Mouse (Mus musculus) cerebral cortex, adult 2 months (tissue): ENCODE data around the gene Oas1g.

ENCODE experiments used
- WGBS: fragments of 180-500 bp; shearing (Covaris S2); methylation state at CpG from one replicate; pipeline ENCODE4 v1.1.7; 2018; 5-methylcytosine and 5-hydroxymethylcytosine counted together

Gene Oas1g

GRCm38 (mm10) chr5:120887413-120887812, at the start of gene Oas1g:
Oas1g (minus strand) TSS chr5:120887613.
- 45% methylated on average over 6 of the region's 9 CpGs for WGBS

GRCm38 (mm10) chr5:120933966-120934365, 46.6 kb upstream of the Oas1g start:
- 48% methylated on average over 5 of the region's 5 CpGs for WGBS

DNA sequence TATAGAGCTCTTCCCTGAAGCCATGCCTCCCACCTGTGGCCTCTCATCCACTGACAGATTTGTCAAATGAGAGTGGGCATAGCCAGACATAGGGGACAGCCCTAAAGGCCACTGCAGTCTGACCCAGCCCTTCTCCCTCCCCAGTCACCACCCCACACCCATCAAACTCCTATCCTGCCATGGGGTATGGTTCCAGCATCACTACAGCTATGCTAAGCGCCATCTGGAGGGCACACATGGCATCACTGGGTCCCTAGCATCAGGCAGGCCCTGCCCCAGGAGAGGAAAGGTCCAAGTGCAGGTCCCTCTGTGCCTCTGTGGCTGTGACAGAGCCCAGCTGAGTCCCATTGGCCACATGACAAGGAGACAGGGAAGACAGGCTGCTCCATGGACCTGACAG, 39.6 kb upstream of the Oas1g start:
- WGBS, result 28% methylated on average over 1 of the region's 1 CpGs

GRCm38 (mm10) chr5:120926311-120926710, 38.9 kb upstream of the Oas1g start:
- 76% methylated on average over 2 of the region's 2 CpGs for WGBS

DNA sequence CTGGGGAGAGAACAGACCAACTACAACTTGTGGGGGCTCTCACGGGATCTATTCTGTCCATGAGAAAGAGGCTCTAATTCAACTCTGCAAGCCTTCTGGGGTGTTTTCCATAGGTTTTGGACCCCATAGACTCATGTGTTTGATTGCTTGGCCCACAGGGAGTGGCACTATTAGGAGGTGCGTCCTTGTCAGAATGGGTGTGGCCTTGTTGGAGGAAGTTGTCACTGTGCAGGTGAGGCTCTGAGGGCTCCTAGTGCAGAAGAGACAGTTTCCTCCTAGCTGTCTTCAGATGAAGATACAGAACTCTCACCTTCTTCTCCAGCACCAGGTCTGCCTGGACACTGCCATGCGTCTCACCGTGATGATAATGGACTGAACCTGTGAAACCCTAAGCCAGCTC, 37.1 kb upstream of the Oas1g start:
- 87% methylated on average over 4 of the region's 4 CpGs for WGBS

GRCm38 (mm10) chr5:120923969-120924368, 36.6 kb upstream of the Oas1g start:
- WGBS, result 87% methylated on average over 4 of the region's 4 CpGs

GRCm38 (mm10) chr5:120920296-120920695, 32.9 kb upstream of the Oas1g start:
- 82% methylated on average over 3 of the region's 3 CpGs for WGBS

GRCm38 (mm10) chr5:120919156-120919935, 31.9 kb upstream of the Oas1g start:
- WGBS, result 72% methylated on average over 2 of the region's 2 CpGs

DNA sequence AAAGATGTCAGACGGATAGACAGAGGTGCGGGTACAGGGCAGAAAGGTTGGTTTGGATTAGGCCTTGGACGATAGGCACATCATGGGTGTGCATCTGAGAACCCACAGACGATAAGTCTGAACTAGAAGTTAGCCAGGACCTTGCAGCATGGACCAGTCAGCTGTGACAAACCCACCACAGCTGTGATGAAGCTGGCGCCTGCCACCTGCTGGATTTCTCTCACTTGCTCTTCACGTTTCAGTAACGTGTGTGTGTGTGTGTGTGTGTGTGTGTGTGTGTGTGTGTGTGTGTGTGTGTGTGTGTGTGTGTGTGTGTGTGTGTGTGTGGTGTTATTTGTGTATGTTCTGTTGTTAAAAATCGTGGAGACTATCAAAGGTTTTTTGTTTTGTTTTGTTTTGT, 26.8 kb upstream of the Oas1g start, which contains the start of gene Oas1d:
Oas1d (plus strand) TSS at position 333 of the 400 bp plus-strand sequence.
- 59% methylated on average over 8 of the region's 8 CpGs for WGBS

GRCm38 (mm10) chr5:120908196-120908920, 20.9 kb upstream of the Oas1g start:
- 74% methylated on average over 7 of the region's 7 CpGs for WGBS

- WGBS, result 49% methylated on average over 8 of the region's 12 CpGs
Observed at GRCm38 (mm10) chr5:120906791-120907733, 19.6 kb upstream of the Oas1g start, which contains the start of gene Oas1a. Oas1a (minus strand) TSS chr5:120907521.

DNA sequence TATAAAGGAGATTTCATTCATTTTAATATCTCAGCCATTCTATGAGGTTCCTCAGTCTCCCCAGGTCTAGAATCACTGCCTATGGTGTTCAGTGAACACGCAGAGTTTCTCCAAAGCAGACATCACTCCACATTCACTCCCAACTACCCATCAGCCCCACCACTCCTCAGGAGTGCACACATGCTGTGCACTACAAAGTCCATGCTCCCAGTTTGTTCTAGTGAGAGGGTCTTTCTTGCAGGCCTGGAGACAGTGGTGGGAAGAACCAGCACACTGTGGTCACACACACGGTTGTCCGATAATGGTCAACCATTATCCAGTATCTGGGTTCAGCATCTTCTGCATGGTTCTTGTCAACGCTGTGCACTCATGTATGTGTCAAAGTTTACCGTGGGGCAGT, 14.6 kb upstream of the Oas1g start:
- WGBS, result 92% methylated on average over 5 of the region's 5 CpGs

GRCm38 (mm10) chr5:120900666-120901065, 13.3 kb upstream of the Oas1g start:
- 38% methylated on average over 1 of the region's 1 CpGs for WGBS

- WGBS, result 92% methylated on average over 6 of the region's 6 CpGs
Observed at GRCm38 (mm10) chr5:120898307-120898706, 10.9 kb upstream of the Oas1g start.

DNA sequence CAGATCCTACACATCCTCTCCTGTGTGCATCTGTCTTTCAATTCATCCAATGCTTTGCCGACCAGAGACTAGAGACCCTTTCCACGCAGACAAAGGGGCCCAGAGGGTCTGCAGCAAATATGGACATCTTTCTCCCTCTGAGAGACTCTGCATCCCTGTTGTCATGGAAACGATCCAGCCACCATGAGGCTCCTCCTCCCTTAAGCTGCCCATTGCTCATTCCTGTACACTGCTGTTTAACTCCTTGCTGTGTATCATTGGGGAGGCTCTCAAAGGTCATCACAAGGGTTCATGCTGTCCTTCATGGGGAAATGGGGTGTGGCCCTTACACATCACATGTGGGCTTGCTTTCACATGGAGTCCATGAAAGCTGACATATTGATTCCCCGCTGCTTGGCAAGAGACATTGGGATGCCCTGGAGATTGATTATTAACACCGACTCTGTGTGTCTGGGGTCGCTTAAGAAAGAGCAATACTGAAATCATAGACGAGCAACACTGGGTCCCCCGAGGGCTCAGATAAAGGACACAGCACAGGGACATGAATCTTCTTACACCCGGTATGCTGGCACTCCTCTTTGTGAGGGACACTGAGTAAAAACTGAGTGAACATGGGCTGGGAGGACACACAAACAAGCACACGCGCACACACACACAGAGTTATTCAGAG, 8.0 kb upstream of the Oas1g start:
- 86% methylated on average over 11 of the region's 11 CpGs for WGBS

DNA sequence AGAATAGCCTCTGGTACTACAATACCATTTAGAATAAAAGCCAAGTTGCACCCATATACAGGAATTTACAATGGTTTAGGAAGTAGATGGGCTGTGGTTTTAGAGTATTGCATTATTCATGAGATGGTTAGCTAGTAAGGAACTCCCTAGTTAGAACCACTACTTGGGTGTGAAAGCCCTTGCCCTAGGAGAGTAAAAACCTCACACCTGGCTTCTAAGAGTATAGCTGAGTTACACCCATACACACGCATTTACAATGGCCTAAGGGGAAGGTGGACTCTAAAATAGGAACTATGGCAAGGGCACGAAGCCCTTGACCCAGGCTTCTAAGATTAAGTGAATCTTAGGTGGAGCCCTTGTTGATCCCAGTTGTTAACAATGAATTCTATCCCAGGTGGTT, 7.3 kb upstream of the Oas1g start:
- WGBS, result 86% methylated on average over 2 of the region's 2 CpGs

DNA sequence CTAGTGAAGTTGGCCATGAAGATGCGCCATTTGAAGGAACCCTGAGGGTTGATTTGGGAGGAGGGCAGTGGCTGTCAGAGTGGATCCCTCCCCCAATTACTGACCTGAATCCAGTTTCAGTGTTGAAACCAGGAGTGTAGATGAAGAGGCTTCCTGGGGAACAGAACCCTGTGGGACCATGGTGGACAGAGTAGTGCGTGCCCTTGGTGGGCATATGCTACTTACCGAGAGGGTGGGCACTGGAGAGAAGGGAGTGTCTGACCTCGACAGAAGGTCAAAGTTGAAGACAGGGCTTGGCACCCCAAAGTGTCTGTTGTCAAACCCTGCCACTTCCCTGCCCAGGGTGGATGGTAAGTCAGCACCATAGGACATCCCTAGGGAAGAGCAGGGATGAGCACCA, 6.5 kb upstream of the Oas1g start:
- WGBS, result 96% methylated on average over 4 of the region's 4 CpGs

DNA sequence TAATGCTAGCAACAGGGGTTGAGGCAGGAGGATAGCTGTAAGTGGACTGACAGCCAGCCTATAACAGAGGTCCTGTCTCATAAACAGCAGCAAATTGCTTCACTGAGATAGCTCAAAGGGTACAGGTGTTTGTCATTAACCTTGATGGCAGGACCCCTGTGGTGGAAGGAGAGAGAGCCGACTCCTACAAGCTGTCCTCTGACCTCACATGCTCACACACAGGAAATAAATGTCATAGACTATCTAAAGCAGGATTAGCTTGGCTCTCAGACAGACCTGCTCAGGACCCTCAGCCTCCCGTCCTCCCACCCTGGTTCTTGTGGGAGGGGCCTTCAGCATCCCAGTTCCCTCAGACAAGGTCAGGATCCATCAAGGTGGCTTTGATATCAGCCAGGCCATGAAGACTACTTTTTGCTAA, 4.8 kb upstream of the Oas1g start:
- WGBS, result 83% methylated on average over 2 of the region's 2 CpGs

GRCm38 (mm10) chr5:120891566-120892242, 4.3 kb upstream of the Oas1g start:
- WGBS, result 90% methylated on average over 2 of the region's 2 CpGs

DNA sequence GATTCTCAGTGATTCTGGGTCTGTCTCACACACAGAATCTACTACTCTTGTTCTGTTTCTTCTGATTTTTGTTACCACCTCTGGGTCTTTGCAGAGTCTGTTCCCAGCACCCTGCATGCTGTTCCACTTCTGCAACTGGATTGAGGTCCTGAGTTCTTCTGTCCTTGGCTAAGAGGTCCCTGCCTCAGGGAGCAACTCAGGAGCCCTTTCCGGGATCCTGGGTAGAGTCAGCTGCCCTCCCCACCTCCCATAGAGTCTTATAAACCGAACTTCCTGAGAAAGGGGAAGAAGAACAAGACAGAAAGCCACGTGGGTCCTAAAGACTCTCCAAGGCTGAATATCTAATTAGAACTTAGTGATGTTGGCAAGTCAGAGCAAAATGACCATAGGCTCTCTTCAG, 3.6 kb upstream of the Oas1g start:
- WGBS, result 51% methylated on average over 3 of the region's 3 CpGs

GRCm38 (mm10) chr5:120890026-120890425, 2.6 kb upstream of the Oas1g start:
- WGBS, result 93% methylated on average over 2 of the region's 2 CpGs
